Mouse (Mus musculus) embryo, embryonic 11.5 days (tissue): Measurements from ENCODE around the gene Pagr1b.
A peak's percentile ranks its signal among the peaks of the same experiment; 100 is the strongest.

Experiments
- DNase-seq: peaks from one replicate; pipeline ENCODE4 v3.0.0-alpha.2; 2012; ENCODE audit warnings: low read depth, low spot score

The Pagr1b gene

DNA sequence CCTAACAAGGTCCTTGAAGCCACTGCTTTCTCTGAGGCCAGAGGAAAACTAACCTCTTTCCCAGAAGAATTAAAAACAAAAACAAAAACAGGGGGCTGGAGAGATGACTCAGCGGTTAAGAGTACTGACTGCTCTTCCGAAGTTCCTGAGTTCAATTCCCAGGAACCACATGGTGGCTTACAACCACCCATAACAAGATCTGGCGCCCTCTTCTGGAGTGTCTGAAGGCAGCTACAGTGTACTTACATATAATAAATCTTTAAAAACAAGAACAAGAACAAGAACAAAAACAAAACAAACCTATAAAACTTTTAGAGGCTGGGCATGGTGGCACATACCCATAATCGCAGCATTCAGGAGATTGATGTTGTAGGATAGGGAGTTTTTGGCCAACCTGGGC lies 19.8 kb downstream of the Pagr1b start:
- no peak for DNase-seq

DNA sequence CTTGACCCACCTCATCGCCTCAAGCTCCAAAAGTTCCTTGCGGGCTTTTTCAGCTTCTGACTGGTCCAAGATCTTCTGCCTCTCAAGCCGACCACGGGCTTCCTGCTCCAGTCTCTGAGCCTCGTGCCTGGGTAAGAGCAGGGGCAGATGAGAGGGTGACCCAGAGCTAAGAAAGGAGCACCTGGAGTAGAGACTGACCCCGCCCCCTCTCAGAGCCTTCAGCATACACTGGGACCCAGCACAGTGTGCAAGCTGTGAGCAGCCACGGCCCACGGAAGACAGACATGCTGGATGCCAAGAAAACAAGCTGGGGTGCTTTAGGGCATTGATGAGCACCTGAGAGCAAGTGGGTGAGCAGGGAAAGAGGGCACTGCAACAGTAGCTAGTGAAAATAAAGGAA lies 27.5 kb downstream of the Pagr1b start:
- no peak for DNase-seq

DNA sequence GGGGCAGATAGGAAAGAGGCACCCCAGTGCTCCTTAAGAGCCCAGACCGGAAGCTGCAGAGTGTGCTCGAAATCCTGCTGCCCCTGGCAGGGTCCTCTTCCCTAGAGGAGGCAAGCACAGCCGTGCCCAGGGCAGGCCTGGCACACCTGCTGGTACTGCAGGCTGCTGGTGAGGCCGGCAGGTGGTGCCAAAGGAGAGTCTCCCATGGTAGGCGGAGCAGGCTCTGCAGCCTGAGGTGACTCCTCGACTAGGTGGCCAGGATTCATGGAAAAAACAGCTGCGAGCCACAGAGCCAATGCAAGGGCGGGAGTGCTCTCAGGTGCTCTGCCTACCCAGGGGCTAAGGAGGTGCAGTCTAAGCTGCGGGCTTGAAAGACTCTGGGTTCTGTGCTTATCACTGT lies 30.0 kb downstream of the Pagr1b start:
- DNase-seq, result no peak

DNA sequence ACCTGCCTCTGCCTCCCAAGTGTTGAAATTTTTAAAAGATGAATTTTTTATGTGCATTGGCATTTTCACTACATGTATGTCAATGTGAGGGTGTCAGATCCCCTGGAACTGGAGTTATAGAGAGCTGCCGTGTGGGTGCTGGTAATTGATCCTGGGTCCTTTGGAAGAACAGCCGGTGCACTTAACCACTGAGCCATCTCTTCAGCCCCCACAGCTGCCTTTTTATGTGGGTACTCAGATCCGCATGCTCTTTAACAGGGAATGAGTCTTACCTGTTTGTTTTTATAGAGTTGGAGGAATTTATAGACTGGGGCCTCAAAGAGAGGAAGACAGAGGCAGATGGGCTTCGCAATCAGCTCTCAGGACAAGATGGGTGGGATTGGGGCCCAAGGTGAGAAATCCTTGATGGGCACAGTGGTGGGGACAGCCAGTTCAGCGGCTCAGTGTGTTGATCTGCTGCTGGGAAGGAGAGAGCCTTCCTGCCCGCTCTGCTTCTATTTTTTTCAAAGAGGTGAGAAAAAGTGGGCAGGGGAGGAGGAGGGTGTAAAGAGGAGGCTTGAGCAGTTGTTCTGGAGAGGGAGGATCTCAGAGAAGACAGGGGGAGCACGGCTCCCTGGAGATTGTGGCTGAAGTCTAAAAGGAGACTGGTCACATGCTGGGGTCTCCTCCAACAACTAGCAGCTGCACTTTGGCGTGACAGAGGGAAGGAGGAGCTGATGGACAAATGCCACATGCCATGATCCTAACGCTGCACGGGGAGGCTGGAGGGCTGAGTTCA lies 31.4 kb downstream of the Pagr1b start:
- no peak for DNase-seq

DNA sequence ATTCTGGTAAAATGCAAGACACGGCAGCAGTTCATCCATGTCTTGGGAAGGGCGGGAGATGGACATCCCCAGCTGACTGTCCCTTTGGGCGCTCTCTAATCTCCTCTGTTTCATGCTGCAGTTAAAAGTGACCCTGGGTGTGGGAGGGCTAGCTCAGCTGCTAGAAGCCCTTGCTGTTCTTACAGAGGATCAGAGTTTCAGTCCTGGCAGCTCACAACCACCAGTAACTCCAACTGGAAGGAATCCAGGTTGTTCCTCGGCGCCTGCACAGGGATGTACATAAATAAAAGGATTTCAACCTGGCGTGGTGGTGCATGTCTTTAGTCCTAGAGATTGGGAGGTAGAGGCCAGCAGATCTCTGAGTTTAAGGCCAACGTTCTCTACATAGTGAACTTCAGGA lies 33.2 kb downstream of the Pagr1b start:
- DNase-seq, result no peak

DNA sequence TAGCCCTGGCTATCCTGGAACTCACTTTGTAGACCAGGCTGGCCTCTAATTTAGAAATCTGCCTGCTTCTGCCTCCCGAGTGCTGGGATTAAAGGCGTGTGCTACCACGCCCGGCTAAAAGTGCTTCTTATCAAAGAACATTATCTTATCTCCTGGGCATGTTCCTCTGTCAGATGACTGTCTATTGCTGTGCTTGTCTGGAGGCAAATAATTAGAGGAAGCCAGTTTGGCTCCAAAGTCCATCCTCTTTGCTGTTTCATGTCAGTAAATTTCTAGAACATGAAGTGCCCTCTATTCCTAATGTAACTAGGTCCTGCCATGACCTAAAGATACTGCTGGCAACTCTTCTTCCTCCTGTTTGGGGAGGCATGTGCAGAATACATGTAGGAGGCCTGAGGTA lies 34.2 kb downstream of the Pagr1b start:
- DNase-seq, result no peak

DNA sequence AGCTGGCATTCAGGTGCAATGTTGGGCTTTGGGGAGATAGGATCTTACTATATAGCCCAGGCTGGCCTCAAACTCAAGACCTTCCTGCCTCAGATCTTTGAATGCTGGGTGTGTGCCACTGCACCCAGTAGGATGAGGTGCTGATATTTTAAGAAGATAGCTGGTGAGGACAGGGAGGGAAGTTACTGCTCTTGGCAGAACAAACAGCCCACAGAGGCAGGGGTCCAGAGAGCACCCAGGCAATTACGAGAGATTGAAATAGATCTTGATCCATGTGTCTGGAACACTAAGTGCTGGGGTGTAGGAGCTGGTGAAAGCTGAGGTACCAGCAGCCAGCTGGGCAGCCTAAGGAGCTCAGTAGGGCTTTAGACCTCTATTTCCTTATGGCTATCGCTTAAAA lies 34.7 kb downstream of the Pagr1b start:
- DNase-seq, result no peak

DNA sequence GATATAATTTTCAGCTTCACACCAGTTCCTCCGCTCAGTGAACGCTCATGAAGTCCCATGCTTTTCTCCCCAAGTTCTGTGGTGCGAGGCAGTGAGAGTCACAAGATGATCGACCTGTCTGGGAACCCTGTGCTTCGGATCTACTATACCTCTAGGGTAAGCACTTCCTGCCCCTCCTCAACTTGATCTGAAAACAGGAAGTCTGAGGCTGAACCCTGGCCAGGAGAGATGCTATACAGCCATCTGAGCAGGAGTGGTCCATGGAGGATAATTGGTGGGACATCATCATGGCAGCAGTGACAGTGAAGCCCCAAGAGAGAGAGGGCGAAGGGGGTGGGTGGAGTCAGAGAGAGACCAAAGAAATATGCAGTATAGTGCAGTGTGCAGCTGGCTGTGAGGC lies 37.4 kb downstream of the Pagr1b start:
- DNase-seq, result no peak

DNA sequence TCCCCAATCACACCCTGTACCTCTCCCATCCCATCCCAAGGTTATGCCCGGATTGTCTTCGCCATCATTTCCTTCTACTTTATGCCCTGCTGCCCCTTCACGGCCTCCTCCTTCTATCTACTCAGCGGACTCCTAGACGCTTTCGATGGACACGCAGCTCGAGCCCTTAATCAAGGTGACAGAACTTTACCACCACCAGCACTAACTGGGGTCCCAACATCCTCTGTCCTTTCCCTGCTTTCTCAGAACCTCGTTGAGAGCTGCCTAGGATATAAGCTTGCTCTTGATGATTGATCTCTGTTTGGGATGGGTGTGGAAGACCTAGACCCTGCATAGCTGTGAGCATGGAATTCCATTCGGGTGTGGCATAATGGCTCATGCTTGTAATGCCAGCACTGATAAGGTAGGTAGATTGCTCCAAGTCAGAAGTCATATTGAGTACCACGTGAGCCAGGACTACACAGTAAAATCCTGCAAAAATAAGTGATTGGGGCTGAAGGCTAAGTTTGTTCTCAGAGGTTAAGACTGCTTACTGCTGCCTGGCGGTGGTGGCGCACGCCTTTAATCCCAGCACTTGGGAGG lies 39.3 kb downstream of the Pagr1b start:
- DNase-seq, result no peak

DNA sequence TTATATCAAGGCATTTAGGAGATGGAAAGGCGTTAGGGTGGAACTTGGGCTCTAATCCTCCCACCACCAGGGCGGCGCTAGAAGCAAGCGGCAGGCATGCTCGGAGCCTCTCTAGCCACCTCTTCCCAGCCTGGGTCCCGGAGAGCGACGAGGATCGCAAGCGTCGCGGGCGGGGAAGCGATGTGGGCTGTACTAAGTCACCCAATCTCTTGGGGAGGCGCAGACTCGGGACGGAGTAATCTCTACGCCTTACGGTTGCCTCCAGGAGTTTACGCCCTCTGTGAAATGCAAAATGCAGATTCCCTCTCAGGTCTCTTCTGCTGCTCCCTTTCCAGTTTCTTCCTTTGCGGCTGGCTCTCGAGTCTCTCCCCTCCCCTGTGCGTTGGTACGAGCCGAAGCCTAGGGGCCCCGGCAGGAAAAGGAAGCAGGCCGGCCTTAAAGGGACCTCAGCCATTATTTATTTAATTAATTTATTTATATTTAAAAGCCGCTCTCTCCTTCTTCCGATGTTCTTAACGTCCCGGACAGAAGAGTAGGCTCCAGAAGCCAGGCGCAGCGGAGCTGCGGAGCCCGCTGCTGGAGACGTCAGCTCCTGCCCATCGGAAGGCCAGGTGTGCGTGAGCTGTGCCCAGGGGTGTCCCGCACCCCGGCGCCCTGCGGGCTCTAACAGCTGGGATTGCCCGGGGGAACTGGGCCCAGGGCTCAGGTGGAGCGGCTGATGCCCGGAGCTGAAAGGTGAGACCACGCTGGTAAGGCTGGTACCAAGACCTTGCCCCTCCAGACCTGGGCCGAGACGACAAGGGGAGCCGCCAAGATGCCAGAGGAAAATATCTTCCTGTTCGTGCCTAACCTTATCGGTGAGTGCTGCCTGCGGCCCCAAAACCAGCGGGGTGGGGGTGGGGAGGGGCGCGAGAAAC lies 40.1 kb downstream of the Pagr1b start, which contains the start of gene Cdiptos:
Gene Cdiptos, minus strand, starts transcription at position 149 of the 917 bp plus-strand sequence.
- peak; percentile 93 for DNase-seq

DNA sequence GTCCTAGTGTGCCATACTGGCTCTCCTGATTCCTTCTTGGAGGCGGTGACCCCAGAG lies 40.6 kb downstream of the Pagr1b start, which contains the start of gene Cdipt:
Gene Cdipt, plus strand, starts transcription at position 22 of the 57 bp plus-strand sequence.
- no peak for DNase-seq

DNA sequence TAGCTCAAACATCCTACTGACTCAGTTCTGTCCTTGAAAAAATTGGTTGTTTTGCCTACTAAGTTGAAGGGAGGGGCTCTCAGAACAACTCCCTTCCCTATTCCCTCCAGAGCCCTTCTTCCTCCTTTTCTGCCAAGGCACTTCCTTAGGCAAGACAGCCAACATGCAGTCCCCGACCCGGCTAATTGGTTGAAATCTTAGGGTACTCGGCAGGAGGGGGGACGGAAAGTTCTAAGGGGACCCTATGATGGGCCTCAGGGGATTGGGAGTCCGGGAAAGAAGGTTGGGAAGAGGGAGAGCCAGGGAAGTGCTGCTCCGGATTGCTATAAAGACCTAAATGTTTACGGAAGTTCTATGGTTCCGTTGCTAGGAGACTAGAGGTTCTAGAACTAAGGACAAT lies 40.8 kb downstream of the Pagr1b start:
- no peak for DNase-seq

DNA sequence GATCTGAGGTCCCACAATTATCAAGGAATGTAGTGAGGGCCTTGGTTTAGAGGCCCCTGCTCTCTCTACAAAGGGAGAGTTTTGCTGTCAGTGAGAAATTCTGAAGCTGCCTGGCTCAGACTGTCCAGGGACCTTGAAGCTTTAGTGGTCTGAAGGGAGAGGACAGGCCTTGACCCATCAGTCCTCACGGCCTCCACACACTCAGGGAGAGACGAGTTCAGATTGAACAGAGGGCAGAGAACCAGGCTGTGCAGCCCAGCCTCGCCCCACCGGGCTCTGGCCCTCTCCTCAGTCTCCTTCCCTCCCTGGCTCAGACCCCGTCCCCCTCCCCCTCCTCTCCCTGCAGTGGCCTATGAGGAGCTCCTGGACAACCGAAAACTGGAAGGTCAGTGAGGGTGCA lies 48.9 kb downstream of the Pagr1b start:
- no peak for DNase-seq

DNA sequence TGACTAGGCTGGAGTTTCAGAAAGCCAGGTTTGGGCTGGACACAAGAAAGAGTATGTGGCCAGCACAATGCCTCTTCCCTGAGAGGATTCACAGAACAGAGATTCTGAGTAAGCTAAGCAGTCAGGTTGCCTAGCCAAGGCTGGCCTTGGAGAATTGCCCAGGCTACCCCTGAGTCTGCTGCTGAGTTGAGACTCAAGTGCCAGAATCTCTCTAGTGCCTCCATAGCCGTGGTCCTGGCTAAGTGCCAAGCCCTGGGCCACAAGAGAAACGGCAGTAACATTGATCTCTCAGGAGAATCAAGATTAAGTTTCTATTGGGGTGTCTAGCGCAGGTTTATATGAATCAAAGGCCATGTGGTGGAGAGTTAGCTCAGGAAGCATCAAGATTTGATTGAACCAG lies 50.7 kb downstream of the Pagr1b start:
- DNase-seq, result no peak

DNA sequence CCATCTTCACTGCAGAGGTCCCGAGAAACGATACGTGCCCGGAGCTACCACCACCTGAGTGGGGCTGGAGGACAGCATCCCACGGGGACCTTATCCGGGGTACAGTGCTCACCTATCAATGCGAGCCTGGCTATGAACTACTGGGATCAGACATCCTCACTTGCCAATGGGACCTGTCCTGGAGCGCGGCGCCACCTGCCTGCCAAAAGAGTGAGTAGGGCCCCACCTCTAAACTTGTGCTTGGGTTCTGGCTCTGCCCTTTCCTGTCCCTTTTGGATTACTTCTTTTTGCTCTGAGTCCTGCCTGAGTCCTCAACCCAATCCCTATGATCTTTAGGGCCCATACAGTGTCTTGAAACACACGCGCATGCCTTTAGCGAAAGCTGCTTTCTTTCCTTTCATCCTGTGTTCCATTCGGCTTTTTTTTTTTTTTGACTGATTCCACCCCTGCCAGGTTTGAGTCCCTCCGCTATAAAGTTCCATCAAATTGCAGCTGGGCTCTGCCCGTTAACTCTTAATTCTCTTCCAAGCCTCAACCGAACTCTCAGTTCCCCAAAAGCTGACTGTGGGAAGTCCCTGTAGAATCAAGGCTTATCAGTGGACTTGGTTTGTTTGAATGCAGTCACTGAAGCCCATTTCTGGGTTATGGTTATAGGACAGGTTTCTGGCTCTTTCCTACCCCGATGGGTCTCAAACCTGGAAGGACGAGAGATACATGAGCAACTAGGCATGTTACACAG lies 52.6 kb downstream of the Pagr1b start:
- no peak for DNase-seq

DNA sequence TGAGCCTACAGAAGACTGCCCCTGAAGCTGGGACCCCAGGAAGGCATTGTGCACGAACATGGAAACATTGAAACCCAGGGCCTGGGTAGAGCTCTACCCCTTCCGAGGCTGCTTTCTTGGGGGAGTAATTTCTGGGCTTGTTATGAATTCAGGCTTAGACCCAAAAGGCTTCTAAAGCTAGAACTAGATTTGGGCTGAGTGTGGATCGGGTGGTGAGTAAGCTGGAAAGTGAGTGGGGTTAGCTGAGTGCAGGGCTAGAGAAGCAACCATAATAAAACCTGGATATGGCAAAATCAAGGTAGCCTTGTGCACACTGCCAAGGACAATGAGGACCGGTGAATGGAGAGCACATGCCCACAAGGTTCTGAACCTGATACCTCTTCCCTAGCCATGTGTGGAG lies 54.3 kb downstream of the Pagr1b start:
- DNase-seq, result no peak

DNA sequence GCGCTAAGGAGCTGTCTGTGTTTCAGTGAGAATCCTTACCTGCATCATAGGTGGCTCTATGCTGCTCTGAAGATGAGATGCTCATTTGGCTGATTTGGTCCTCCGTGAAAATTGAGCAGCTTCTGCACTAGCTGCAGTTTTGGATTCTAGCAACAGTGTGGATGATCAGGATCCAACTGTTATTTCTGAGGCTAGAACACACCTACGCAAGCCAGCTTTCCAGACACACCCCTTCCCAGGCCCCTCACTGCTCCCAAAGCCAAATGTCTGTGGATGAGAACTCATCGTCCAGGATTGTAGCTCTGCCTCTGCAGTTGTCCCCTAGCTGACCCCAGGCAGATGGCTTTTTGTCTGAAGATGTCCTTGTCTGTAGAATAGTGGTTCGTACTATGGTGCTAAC lies 55.2 kb downstream of the Pagr1b start:
- DNase-seq, result no peak

DNA sequence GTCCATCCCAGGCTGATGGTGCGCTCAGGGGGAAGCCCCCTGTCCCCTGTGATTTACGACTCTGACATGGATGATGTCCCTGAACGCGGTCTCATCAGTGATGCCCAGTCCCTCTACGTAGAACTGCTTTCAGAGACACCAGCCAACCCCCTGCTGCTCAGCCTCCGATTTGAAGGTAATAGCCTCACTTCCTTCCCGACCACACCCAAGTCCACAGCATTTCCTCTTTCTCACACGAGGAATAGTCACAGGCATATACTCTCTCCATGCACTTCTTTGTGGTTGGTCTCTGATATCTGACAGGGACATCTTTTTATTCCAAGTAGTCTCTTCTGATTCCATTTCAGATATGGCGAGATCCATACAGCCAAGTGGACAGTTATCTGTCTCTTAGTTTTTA lies 56.5 kb downstream of the Pagr1b start:
- no peak for DNase-seq

DNA sequence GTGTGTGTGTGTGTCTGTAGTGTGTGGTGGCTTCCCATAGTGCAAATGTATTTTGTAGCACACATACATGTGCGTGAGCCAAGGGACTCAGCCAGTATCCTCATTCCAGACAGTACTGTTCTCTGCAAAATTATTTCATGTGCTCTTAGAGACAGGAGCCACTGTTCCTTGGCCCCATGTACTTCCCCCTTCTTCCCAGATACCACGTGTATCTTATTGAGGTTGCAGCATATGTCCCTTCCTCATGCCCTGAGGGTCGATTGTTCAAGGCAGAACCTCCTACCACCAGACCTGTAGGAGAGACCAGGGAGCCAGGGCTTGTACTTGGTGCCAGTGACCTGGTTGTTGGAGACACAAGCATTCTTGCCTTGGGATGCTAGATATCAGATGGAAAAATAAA lies 61.2 kb downstream of the Pagr1b start:
- no peak for DNase-seq

DNA sequence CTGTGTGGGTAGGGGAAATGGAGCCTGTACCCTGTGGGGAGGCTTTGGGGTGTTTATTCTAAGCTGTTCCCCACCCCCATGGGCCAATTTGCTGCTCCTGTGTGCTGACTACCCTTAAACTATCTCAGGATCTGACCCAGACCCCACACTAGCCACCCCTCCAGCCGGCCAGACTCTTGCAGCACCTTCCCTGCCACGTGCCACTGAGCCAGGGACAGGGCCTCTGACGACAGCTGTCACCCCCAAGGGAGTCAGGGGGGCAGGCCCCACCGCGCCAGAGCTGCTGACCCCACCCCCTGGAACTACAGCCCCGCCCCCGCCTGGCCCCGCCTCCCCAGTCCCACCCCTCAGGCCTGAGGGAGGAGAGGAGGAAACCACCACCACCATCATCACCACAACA lies 63.6 kb downstream of the Pagr1b start:
- DNase-seq, result no peak

DNA sequence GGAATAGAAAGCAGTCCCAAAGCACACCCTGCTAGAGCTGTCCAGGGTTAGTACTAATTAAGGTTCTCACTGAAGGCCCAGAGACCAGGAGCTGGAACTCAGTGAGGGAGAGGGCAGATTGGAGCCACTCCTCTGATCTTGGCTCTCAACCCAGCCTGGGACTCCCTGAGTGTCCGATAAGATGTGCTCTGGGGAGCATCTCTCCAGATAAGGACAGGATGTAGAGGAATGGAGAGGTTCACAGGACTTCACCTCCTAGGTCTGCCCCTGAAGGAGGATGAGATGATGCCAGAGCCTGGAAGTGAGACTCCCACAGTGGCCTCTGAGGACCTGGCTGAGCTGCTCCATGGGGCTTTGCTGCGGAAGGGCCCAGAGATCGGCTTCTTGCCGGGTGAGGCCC lies 64.5 kb downstream of the Pagr1b start:
- DNase-seq, result no peak
